Mouse (Mus musculus) cerebellum, adult 11-12 months (tissue): ENCODE measurements at regions not wholly inside any gene's neighbourhood (a gene's known extent, or its start where the extent isn't known, plus 50 kb on each side); places are given as distances from the start of the nearest gene placed in this dataset.

ENCODE experiments used
- DNase-seq: peaks from one replicate; pipeline ENCODE4 v3.0.0; 2022

- DNase-seq: no peak
These were observed 114.7 kb upstream of the Eef2kmt start for GRCm38 (mm10) chr16:5370496-5370895.

- no peak for DNase-seq
These were observed 113.2 kb upstream of the Eef2kmt start for GRCm38 (mm10) chr16:5368897-5369558.

GRCm38 (mm10) chr16:5368357-5368756 is 112.6 kb upstream of the Eef2kmt start:
- DNase-seq: no peak

GRCm38 (mm10) chr16:5367581-5368119 is 111.9 kb upstream of the Eef2kmt start:
- no peak for DNase-seq

GRCm38 (mm10) chr16:5366021-5366420 is 110.2 kb upstream of the Eef2kmt start:
- no peak for DNase-seq

DNA sequence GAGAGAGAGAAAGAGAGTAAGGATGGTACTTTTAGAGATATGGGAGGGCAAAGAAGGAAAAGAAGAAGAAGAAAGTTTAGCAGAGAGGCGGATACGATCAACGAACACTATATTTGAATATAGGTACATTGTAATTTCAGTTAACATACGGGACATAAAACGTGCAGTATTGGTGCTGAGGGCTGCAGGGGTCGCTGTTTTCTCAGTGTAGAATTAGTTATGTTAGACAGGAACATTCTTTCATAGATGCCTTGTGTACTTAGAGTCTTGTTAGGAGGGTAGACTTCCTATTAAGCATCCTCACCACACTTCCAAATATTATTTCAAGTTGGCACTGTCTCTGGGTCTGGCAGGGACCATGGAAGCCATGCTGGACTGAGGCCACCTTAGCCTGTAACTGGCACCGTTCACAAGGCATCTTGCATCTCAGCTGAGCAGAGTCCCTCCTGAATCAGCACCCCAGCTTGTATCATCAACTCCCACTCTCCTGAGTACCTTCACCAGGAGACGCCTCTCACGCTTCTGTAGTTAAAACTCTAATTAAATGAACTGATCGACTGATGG is 107.3 kb upstream of the Eef2kmt start:
- DNase-seq: no peak

DNA sequence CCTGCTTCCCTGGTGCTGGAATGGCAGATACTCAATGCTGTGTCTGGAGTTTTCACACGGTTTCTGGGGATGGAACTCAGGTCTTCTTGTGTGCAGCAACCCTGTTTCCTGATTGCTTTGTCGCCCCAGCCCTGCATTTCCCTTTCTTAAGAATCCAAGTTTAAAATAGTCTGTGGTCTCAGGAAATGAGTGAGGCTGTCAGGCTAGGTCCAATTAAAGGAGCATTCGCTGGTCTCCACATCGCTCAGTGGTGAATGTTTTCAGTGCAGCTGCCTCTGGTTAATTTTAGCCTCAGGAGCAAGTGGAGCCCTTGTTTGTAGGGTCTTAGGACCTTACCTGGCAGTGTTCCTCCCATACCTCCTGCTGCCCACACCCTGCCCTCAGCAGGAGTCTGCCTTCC is 103.4 kb upstream of the Eef2kmt start:
- DNase-seq: no peak

DNA sequence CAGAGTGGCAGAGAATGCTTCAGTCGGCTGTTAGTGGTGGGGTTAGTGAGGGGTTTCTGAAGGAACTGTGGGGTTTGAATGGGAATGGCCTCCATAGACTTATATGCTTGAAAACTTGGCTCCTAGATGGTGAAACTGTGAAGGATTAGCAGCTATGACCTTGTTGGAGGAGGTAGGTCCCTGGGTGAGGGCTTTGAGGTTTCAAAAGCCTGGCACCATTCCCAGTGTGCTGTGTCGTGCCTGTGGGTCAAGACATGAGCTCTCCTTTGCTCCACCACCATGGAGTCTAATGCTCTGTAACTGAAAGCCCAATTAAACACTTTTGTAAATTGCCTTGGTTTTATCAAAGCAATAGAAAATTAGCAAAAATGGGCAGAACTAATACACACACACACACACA is 98.1 kb upstream of the Eef2kmt start:
- no peak for DNase-seq

- no peak for DNase-seq
These were observed 96.2 kb upstream of the Eef2kmt start for GRCm38 (mm10) chr16:5351890-5352571.

GRCm38 (mm10) chr16:5347151-5347550 is 91.4 kb upstream of the Eef2kmt start:
- no peak for DNase-seq

- DNase-seq: no peak
These were observed 86.5 kb upstream of the Eef2kmt start for GRCm38 (mm10) chr16:5342326-5342725.

DNA sequence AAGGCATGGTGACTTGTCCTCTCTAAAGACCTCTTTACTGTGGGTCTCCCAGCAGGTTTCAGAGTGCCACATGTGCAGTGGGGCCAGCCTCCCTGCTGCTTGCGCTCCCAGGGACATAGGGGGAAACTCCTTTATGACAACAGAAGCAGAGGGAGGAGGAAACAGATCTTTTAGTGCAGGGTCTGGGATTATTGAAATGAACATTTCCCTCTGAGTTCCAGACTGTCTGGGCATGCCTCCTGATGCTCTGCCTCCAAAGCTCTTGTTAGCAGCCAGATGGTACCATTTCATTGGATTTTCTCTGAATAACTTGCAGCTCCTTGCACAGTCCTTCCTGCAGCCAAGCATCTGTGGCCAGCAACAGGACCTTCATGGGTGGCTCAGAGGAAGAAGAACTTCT is 60.5 kb upstream of the Eef2kmt start:
- no peak for DNase-seq

DNA sequence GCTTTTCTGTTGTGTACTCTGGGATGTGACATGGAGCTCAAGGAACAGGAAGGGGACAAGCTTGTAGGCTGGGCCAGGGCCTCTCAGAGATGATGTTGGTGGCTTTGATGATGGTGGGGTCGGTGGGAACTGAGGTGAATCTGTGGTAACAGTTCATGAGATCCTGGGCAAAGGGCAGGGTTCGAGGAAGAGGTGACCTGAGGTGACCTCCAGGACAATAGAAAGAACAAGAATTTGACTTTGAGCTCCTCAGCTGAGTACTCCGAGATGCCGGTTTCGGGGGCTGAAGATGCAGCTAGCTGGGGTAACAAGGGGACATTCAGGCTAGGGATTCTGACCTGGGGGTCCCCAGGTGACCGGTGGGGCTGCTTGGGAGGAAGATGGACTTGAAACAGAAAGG is 57.5 kb upstream of the Eef2kmt start:
- DNase-seq: no peak

DNA sequence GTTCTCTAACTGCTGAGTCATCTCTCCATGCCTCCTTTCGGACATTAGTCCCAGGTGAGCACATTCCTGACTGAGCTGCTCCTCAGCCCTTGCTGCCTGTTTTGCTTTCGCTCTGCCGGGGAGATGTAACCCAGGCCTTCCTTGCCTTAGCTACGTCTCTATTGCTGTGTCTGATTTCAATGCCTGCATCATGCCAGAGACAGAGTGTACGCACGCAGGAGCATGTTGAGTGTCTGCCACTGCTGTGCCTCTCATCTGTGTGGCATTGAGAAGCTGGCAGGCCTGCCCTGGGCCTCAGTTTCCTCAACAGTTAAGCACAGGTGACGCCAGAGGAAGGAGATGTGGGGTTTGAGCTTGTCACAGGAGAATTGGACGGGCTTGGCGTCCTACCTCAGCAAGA is 55.7 kb upstream of the Eef2kmt start:
- DNase-seq: no peak

DNA sequence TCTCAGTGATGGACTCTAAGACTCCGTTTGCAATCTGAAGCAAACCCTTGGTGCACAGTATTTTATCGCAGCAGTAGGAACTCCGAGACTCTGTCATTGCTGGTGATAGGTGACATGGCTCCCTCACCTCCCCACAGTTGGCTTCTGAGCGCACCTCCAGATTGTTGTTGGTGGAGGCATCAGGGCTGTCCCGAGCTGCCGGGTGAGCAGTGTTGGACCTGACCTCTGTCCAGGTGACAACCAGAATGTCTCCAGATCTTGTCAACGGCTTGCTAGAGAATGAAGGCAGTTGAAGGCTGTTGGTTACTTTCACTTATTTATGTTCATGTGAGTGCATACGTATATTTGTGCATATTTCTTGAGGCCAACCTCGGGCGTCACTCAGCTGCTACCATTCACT is 55.0 kb upstream of the Eef2kmt start:
- no peak for DNase-seq

- DNase-seq: no peak
These were observed 52.0 kb upstream of the Eef2kmt start for GRCm38 (mm10) chr16:5307761-5308160.

- no peak for DNase-seq
These were observed 51.4 kb upstream of the Eef2kmt start for GRCm38 (mm10) chr16:5307249-5307605.

DNA sequence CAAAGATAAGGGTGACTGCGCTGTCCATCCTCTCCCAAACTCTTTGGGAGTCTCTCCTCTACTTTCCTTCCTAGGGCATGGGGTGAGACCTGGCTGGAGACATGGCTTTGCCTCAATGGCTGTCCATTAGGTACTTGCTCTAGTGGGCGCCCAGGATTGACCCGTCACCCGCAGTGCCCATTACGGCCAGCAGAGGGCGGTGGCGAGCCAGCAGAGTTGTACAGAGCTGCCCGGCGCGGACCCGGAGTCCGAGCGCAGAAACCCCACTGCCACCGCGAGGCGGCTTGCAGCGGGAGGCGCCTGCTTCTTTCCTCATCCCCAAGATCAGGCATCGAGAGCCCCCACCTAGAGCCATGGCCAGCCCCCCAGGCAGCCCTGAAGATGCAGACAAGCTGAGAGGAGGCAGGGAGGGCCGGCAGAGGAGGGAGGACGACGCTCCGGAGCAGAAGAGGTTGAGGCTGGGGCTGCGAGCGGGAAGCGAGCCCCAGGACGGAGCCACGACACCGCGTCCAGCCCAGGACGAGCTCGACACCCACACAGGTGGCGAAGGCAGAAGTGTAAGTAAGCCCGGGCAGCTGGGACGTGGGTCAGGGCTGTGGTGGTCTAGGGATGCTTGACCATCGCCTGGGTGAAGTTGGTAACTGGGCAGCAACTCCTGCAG is 50.9 kb upstream of the Eef2kmt start:
- peak; percentile 70 for DNase-seq
